ENCODE assay signal across 8 mouse cellular contexts in genomic region chr4:132732148-132732684, GRCm38 (mm10). TPM values are rescaled to one million over a fixed set of nuclear protein-coding genes. Genes with fewer than 3 reads are reported as not detected.
DNase-seq lines count a peak whose midpoint lies in the region; ATAC-seq and TF ChIP-seq lines count a peak whose summit lies in the region.

Gene Xkr8, minus strand, starts transcription at chr4:132732546.

- DNase-seq in cerebellum, postnatal 4 days (ENCODE audit: low spot score in 2 of 2): peak; percentile 57 to 81
- peak; percentile 96 for DNase-seq in gastrocnemius, adult 2 months
- DNase-seq in left cerebral cortex, postnatal 14 days (ENCODE audit: low spot score in 2 of 2): peak; percentile 48 to 72
- DNase-seq in right cerebral cortex, postnatal 14 days: peak; percentile 79
- peak; percentile 87 to 92 for DNase-seq in urinary bladder, postnatal 4 days (ENCODE audit: low spot score in 2 of 2)

- H3K4me3 ChIP-seq in gastrocnemius, adult 2 months: peak within 1 kb of the TSS; percentile 89
- H3K4me3 ChIP-seq in hindbrain, embryonic 16.5 days (ENCODE audit: low read length): peak within 1 kb of the TSS; percentile 68

- peak within 1 kb of the TSS; percentile 89 for H3K4me2 ChIP-seq in hindbrain, embryonic 16.5 days (ENCODE audit: low read length)

- H3K36me3 ChIP-seq in hindbrain, embryonic 16.5 days (ENCODE audit: control insufficient read depth, insufficient read depth, low read length): peaks cover 6% of the 10 kb centered on the region

- intact Hi-C loops in gastrocnemius, adult 2 months (cut with DNase I): no loop called here
- intact Hi-C loops in left cerebral cortex, postnatal 14 days (cut with DNase I): no loop called here

- peak within 1 kb of the TSS; percentile 76 for H3K9ac ChIP-seq in hindbrain, embryonic 16.5 days (ENCODE audit: low read depth, low read length)

- no peaks in the 10 kb centered on the region for H3K27me3 ChIP-seq in hindbrain, embryonic 16.5 days (replicated peaks; ENCODE audit: control insufficient read depth, insufficient read depth, low read length)

- 3% methylated on average over 33 of the region's 34 CpGs for WGBS in hindbrain, embryonic 16.5 days

- peak; percentile 27 for TF ChIP-seq CTCF in gastrocnemius, adult 2 months (IDR thresholded peaks at IDR 0.05)

- ATAC-seq in activated CD4-positive, CD25-positive, alpha-beta regulatory T cell, adult 4 months: peak; percentile 90
- peak; percentile 98 for ATAC-seq in hindbrain, embryonic 16.5 days
- ATAC-seq in megakaryocyte-erythroid progenitor cell, adult 5-6 weeks (replicated peaks; ENCODE audit: low FRiP score, low TSS enrichment, poor library complexity, severe bottlenecking): peak; percentile 89

- H3K4me1 ChIP-seq in hindbrain, embryonic 16.5 days (ENCODE audit: control insufficient read depth, insufficient read depth, low read depth, low read length): peaks cover 7% of the 10 kb centered on the region

- peak within 1 kb of the TSS; percentile 75 for H3K27ac ChIP-seq in gastrocnemius, adult 2 months
- H3K27ac ChIP-seq in hindbrain, embryonic 16.5 days (ENCODE audit: low read depth, low read length): peak within 1 kb of the TSS; percentile 66; the same call in 1 of the 2 replicates

- H3K9me3 ChIP-seq in hindbrain, embryonic 16.5 days (ENCODE audit: control insufficient read depth, low read length): no peaks in the 10 kb centered on the region

RNA-seq across cellular contexts. Expression of gene Xkr8, which starts in this region (rescaled TPM):
- 1 to 10 TPM; 2.2 to 4.0 TPM for polyA plus RNA-seq in activated CD4-positive, CD25-positive, alpha-beta regulatory T cell, adult 4 months (2017; shearing (Covaris generic))
- under 1 TPM; 0.54 to 0.70 TPM for total RNA-seq in gastrocnemius, adult 2 months (2021)
- 6.2 and 6.4 TPM in 2 replicates for polyA plus RNA-seq in hindbrain, embryonic 16.5 days (2015; fragmentation: Nextera tagmentation; extraction: Ambion mirVana)
- total RNA-seq in left cerebral cortex, postnatal 14 days (2021): 1 to 10 TPM; 1.9 to 3.8 TPM
- 0.92 and 2.9 TPM in 2 replicates for total RNA-seq in megakaryocyte-erythroid progenitor cell, adult 5-6 weeks (2014; fragmentation: Nextera tagmentation)
- total RNA-seq in megakaryocyte-erythroid progenitor cell, adult 5-6 weeks (2017): 0.42 and 1.9 TPM in 2 replicates

Comparison
In these comparisons a context has a peak if more than half of its experiments do, and no peak if none do; other contexts are left out.
1. Peak in every context shown above with its lines: DNase-seq, ATAC-seq, H3K4me3 ChIP-seq and H3K27ac ChIP-seq.
2. Peak in DNase-seq, H3K4me3 ChIP-seq and H3K27ac ChIP-seq in gastrocnemius, adult 2 months; RNA of the gene not detected or under 1 TPM.